Mouse (Mus musculus) left cerebral cortex, adult 11 months (tissue): Measurements from ENCODE around the gene Pira2.
"Not testable (repeated sequence)": the region's sequence is repeated elsewhere in the genome, so short reads cannot be mapped to it uniquely, and the experiment has no call there.

Source experiments
- DNase-seq: peaks from one replicate; pipeline ENCODE4 v3.0.0; 2022; ENCODE audit warnings: low spot score

Gene Pira2

GRCm38 (mm10) chr7:3844951-3845350, at the start of gene Pira2:
Gene Pira2 (minus strand): TSS chr7:3845051.
- not testable (repeated sequence) for DNase-seq

DNA sequence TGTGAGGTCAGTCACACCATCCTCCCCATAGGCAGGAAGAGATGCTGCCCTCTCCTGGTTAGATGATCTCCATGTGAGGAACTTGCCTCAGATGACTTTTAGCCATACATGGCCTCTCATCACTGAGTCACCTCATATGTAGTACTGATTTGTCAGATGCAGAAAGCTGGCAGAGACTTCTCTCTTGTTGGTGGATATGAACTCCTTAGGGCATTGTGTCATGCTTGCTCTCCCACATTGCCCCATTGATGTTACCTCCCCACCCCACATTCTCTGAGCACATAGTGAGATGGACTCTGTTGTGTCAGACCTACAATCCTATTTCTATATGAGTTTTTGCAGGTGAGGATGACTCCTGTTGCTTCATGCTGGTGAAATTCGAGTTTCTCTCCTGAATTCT, 30.2 kb upstream of the Pira2 start:
- not testable (repeated sequence) for DNase-seq

- DNase-seq = not testable (repeated sequence)
These were observed 7.0 kb downstream of the Pira2 start for GRCm38 (mm10) chr7:3837854-3838253.

- DNase-seq = not testable (repeated sequence)
These were observed 14.2 kb downstream of the Pira2 start for GRCm38 (mm10) chr7:3830633-3831032.

- DNase-seq = not testable (repeated sequence)
These were observed 19.3 kb downstream of the Pira2 start, which contains the start of gene Gm15448 for GRCm38 (mm10) chr7:3825599-3825998. Gene Gm15448 (minus strand): TSS chr7:3825687.

- DNase-seq = not testable (repeated sequence)
These were observed 32.9 kb downstream of the Pira2 start for GRCm38 (mm10) chr7:3811912-3812311.

GRCm38 (mm10) chr7:3802935-3803334, 41.9 kb downstream of the Pira2 start:
- DNase-seq = not testable (repeated sequence)

DNA sequence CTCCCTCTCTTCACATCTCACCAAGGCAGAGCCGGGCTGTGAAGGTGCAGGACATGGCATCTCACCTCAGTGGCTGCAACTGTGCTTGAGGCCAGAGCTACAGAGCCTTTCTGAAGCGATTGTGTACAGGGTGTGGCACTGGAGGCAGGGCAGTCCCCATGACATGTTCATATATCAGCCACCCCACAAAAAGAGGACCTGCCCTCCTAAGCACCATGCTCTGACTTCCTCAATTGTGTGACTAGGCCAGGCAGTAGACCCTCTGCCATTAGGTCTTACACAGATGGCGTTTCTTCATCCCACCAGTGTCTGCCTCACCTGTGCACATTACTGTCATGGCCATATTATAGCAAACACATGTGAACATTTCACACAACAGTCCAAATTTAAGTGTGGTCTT, 44.9 kb downstream of the Pira2 start:
- not testable (repeated sequence) for DNase-seq

DNA sequence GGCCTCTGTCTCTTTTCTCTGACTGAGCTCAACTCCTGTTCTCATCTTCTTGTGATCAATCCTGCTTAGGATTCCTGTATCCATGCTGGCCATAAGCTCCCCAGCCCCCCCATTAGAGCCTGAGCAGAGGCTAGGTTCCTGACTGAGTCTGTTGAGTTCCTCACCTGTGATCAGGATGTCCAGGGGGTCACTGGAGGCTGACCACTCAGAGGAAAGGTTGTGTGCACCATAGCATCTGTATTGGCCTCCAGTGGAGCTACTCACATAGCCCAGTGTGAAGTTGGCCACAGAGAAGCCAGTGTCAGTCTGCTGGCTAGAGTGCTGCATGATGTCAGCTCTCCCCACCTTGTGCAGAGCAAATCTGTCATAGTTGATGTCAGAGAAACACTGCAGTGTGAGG, 48.6 kb downstream of the Pira2 start:
- not testable (repeated sequence) for DNase-seq
